Mouse (Mus musculus) effector memory CD4-positive, alpha-beta T cell, adult 5 months (primary cell): ENCODE data around the gene Ppp1r32. TPM values are rescaled to one million over a fixed set of nuclear protein-coding genes. Genes with fewer than 3 reads are reported as not detected.

Source experiments
- polyA plus RNA-seq: library from polyadenylated mRNA; unstranded; fragments of 100-300 nt; shearing (Covaris generic); gene quantifications from one replicate; pipeline ENCODE4 v1.2.1, GENCODE M21; 2017

The Ppp1r32 gene
- polyA plus RNA-seq = 0.36 TPM

DNA sequence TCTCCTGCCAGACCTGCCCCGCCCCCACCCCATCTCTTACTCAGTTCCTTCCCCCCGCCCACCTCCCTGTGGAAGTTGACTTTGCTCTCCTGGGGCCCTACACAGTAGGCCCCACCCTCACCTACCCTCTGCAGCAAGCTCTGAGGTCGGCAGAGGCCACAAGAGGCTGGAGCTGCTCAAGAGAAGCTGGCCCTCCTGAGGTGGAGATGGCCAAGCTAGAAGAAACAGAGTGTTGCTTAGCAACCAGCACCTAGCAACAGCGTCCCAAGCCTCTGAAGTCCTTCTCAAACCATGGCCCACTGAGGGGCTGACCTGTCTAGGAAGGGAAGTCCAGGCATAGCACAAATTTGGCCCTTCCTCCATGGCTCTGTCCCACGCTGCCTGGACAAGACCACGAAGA, at the start of gene Ppp1r32:
TSS of gene Ppp1r32 (minus strand) at position 226 of the 400 bp plus-strand sequence.

GRCm38 (mm10) chr19:10525910-10526309, 43.2 kb upstream of the Ppp1r32 start, which contains the start of gene Sdhaf2:
Gene Sdhaf2, minus strand, starts transcription at chr19:10526142.

GRCm38 (mm10) chr19:10525106-10525901, 42.6 kb upstream of the Ppp1r32 start, which contains the start of gene Cpsf7:
Gene Cpsf7, plus strand, starts transcription at chr19:10525266.

DNA sequence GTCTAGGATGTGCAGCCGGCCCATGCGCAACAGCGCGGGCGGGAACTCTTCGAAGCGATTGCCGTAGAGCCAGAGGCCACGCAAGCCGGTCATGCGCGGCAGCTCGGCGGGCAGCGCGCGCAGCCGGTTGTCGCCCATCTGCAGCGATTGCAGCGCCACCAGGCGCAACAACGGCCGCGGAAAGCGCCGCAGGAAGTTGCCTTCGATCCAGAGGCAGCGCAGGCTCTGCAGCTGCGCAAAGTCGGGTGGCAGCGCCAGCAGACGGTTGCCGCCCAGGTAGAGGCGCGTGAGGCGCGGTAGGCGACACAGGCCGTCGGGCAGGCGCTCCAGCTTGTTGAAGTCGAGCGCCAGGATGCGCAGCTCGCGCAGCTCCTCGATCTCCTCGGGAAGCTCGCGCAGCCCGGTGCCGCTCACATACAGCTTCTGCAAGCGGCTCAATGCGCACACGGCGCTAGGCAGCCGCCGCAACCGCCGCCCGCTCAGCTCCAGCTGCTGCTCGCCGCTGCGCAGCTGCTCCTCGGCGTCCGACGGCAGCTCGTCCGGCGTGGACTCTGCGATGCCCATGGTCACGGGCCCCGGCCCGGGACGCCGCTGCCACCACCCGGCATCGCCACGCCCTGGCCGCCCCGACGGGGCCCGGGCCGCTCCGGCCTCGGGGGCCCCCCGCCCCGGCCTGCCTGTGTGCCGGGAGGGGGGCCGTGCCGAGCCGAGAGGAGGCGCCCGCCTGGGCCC, 25.8 kb downstream of the Ppp1r32 start, which contains the start of gene Lrrc10b:
TSS of gene Lrrc10b (minus strand) at position 722 of the 732 bp plus-strand sequence.

Other genes starting within 250 kb of the Ppp1r32 start
- 0.14 TPM for gene Myrf, start 242.2 kb downstream of the Ppp1r32 start, polyA plus RNA-seq
- not detected for gene Dagla, start 178.1 kb downstream of the Ppp1r32 start, polyA plus RNA-seq
- not detected for gene Syt7, start 93.8 kb downstream of the Ppp1r32 start, polyA plus RNA-seq
- not detected for gene Lrrc10b, start 25.5 kb downstream of the Ppp1r32 start, polyA plus RNA-seq
- gene Cpsf7, start 42.3 kb upstream of the Ppp1r32 start, polyA plus RNA-seq = 27.6 TPM
- gene Sdhaf2, start 43.2 kb upstream of the Ppp1r32 start, polyA plus RNA-seq = 49.1 TPM
- gene Tmem216, start 73.3 kb upstream of the Ppp1r32 start, polyA plus RNA-seq = 6.7 TPM
- gene Cyb561a3, start 94.2 kb upstream of the Ppp1r32 start, polyA plus RNA-seq = 21.7 TPM
- 4.8 TPM for gene Tmem138, start 94.4 kb upstream of the Ppp1r32 start, polyA plus RNA-seq
- 143 TPM for gene Ddb1, start 122.4 kb upstream of the Ppp1r32 start, polyA plus RNA-seq
- 4.7 TPM for gene Tkfc, start 122.7 kb upstream of the Ppp1r32 start, polyA plus RNA-seq
- gene Vwce, start 151.3 kb upstream of the Ppp1r32 start, polyA plus RNA-seq = not detected
- not detected for gene Pga5, start 195.1 kb upstream of the Ppp1r32 start, polyA plus RNA-seq
- gene Vps37c, start 205.8 kb upstream of the Ppp1r32 start, polyA plus RNA-seq = 24.9 TPM